Mouse (Mus musculus): ENCODE results near the gene Nhlrc2. TPM values are rescaled to one million over a fixed set of nuclear protein-coding genes. Genes with fewer than 3 reads are reported as not detected.

Nhlrc2 gene
- total and polyA plus RNA-seq, 3 experiments, result 22.4 to 37.6 (median 34.7) TPM

DNA sequence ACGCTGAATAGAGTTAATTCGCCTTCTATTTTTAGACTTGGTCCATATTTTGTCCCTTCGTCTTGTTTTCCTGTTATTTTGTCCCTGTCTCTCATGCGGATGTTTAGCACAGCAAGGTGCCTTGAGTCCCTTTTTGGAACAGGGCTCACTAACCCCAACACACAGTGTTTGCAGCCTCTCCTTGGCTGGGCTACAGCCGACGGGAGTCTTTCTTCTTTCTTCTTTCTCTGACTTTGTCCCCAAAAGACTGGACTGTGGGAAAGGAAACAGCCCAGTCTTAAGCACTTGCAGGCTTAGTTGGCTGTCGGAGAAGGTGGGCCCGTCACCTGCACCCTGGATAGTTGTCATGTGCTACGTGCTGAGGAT is 89.6 kb downstream of the Nhlrc2 start:
- peaks cover 8 to 12% of the 10 kb centered on the region in 2 experiments for H3K27me3 ChIP-seq (ENCODE audit: control insufficient read depth in 1 of 2, insufficient read depth in 2 of 2, low read length in 2 of 2)
- TF ChIP-seq ELF1 (IDR thresholded peaks at IDR 0.05; ENCODE audit: low read depth, low read length), result no peak
- TF ChIP-seq JUND (IDR thresholded peaks at IDR 0.05; ENCODE audit: low read depth, low read length), result no peak
- TF ChIP-seq ZMIZ1 (IDR thresholded peaks at IDR 0.05; ENCODE audit: low read depth, low read length), result no peak
- no peak for TF ChIP-seq USF1 (IDR thresholded peaks at IDR 0.05; ENCODE audit: low read depth, low read length)
- TF ChIP-seq SMC3 (IDR thresholded peaks at IDR 0.05; ENCODE audit: low read depth, low read length), result no peak
- no peak for TF ChIP-seq SIN3A (IDR thresholded peaks at IDR 0.05; ENCODE audit: low read length)
- TF ChIP-seq POLR2AphosphoS5 (IDR thresholded peaks at IDR 0.05; ENCODE audit: borderline replicate concordance, low read depth, low read length), result no peak
- no peak for TF ChIP-seq NELFE (IDR thresholded peaks at IDR 0.05; ENCODE audit: low read depth, low read length)
- TF ChIP-seq USF2 (IDR thresholded peaks at IDR 0.05; ENCODE audit: borderline replicate concordance in 1 of 2, insufficient read depth in 1 of 2, low read depth in 1 of 2, low read length in 2 of 2), result no peak
- TF ChIP-seq CHD1 (IDR thresholded peaks at IDR 0.05; ENCODE audit: low read depth, low read length), result no peak
- TF ChIP-seq MAFK (IDR thresholded peaks at IDR 0.05; ENCODE audit: borderline replicate concordance, low read depth, low read length), result no peak
- no peak for TF ChIP-seq KAT2A (conservative IDR thresholded peaks at IDR 0.05; ENCODE audit: low read depth, low read length)
- H3K9ac ChIP-seq (ENCODE audit: control insufficient read depth, low read depth, low read length, poor library complexity, severe bottlenecking), result no peak overlapping the region
- H3K79me2 ChIP-seq (ENCODE audit: control insufficient read depth, insufficient read depth, low read length, poor library complexity), result no peaks in the 10 kb centered on the region
- no peak overlapping the region for H3K4me3 ChIP-seq (ENCODE audit: control insufficient read depth in 1 of 2, insufficient read depth in 1 of 2, low read depth in 2 of 2, low read length in 2 of 2)
- DNase-seq (ENCODE audit: low read depth, low spot score), result no peak
- H3K4me1 ChIP-seq (ENCODE audit: control insufficient read depth in 1 of 2, insufficient read depth in 2 of 2, low read length in 2 of 2), result no peaks in the 10 kb centered on the region
- no peaks in the 10 kb centered on the region for H3K9me3 ChIP-seq (replicated peaks; ENCODE audit: insufficient read depth, low read length)
- H3K36me3 ChIP-seq (ENCODE audit: control insufficient read depth in 1 of 2, insufficient read depth in 2 of 2, low read length in 2 of 2), result no peaks in the 10 kb centered on the region
- no peak overlapping the region for H3K27ac ChIP-seq (ENCODE audit: control insufficient read depth, low read depth, low read length)

DNA sequence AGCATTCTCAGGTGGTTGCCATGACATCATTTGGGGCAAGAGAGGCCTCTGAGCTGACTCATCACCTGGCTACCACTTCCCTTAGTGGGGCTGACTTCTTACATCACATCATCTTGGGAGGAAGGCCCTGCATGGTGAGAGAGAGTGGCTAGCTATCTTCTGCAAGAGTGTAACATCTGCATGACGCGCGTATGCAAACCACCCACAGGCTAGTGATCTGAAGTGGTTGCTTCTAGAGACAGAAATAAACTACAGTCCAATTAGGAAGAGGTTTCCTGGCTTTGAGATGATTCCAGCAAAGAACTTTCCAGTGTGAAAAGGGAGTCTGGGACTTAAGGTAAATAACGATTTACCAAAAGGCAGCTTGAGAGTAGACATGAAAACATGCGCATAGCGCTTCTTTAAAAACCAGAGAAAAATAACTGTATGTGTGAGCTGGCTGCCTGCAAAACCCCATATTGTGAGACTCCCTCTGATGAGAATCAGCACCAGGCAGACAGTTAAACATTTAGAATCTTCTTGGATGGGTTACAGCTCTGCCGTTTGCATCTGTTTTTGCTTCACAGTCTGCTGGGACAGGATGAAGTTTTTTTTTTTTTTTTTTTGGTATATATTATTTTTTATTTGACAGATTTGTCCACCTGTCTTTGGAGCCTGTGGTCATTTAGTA is 99.5 kb downstream of the Nhlrc2 start:
- Histone ChIP-seq H3K9me3 (replicated peaks; ENCODE audit: insufficient read depth, low read length) (no peaks in the 10 kb centered on the region), H3K4me1 (ENCODE audit: control insufficient read depth in 1 of 2, insufficient read depth in 2 of 2, low read length in 2 of 2) (no peaks in the 10 kb centered on the region), H3K4me3 (ENCODE audit: control insufficient read depth in 1 of 2, insufficient read depth in 1 of 2, low read depth in 2 of 2, low read length in 2 of 2) (no peak overlapping the region), H3K36me3 (ENCODE audit: control insufficient read depth in 1 of 2, insufficient read depth in 2 of 2, low read length in 2 of 2) (no peaks in the 10 kb centered on the region), H3K79me2 (ENCODE audit: control insufficient read depth, insufficient read depth, low read length, poor library complexity) (no peaks in the 10 kb centered on the region), H3K27ac (ENCODE audit: control insufficient read depth, low read depth, low read length) (no peak overlapping the region), H3K9ac (ENCODE audit: control insufficient read depth, low read depth, low read length, poor library complexity, severe bottlenecking) (no peak overlapping the region), H3K27me3 (ENCODE audit: control insufficient read depth in 1 of 2, insufficient read depth in 2 of 2, low read length in 2 of 2) (no peaks in the 10 kb centered on the region)
- no peak for DNase-seq (ENCODE audit: low read depth, low spot score)
- TF ChIP-seq MYC (IDR thresholded peaks at IDR 0.05; ENCODE audit: low read depth, low read length), result no peak
- TF ChIP-seq ELF1 (IDR thresholded peaks at IDR 0.05; ENCODE audit: low read depth, low read length), result no peak
- no peak for TF ChIP-seq E2F4 (IDR thresholded peaks at IDR 0.05; ENCODE audit: borderline replicate concordance, low read depth, low read length)
- no peak for TF ChIP-seq EP300 (IDR thresholded peaks at IDR 0.05; ENCODE audit: low read depth in 1 of 2, low read length in 2 of 2)
- no peak for TF ChIP-seq MAFK (IDR thresholded peaks at IDR 0.05; ENCODE audit: borderline replicate concordance, low read depth, low read length)
- TF ChIP-seq BHLHE40 (IDR thresholded peaks at IDR 0.05; ENCODE audit: borderline replicate concordance, low read depth, low read length), result no peak
